Mouse (Mus musculus) CD4-positive naive resting alpha-beta T cell, adult 57 days (primary cell): ENCODE measurements around the gene Aadacl3. TPM values are rescaled to one million over a fixed set of nuclear protein-coding genes. Genes with fewer than 3 reads are reported as not detected.

Source experiments
- total RNA-seq: library from RNA; stranded (reverse); gene quantifications from one replicate; pipeline ENCODE4 v1.2.4, GENCODE M21; 2023

Gene Aadacl3
- total RNA-seq, result not detected

GRCm38 (mm10) chr4:144463656-144464055 is at the start of gene Aadacl3:
TSS of gene Aadacl3 (minus strand) at chr4:144463756.

DNA sequence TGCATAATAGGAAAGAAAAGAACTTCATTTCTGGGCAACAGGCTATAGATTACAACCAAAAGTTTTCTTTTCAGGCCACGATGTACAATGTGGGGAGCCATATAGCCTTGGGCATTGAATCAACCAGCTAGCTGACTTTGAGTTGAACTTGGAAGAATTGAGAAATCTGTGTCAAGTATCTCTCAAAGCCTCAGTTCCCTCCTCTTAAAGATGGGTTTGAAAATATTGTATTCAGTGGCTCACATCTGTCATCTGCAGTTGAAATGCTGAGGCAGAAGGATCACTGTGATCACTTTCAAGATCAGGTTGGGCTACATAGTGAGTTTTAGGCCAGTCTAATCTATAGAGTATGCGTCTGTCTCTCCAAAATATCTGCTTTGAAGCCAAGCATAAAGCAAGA is 10.3 kb downstream of the Aadacl3 start, which contains the start of gene Gm9944:
Gene Gm9944, minus strand, starts transcription at position 101 of the 400 bp plus-strand sequence.

DNA sequence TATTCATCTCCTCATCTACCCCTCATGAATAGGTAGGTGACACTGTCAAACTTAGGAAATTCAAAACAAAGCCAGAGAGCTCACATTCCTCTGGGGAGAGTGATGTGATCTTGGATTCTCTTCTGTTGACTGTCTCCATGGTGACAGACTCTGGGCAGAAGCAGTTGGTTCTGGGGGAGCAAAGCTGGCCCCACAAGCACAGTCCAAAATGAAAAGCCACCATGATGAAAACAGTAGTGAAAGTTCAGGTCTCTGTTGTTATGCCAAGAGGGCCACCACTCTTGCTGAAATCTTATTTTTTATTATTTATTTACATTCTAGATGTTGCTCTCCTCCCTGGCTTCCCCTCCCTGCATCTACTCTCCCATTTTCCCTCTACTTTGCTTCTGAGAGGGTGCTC is 24.9 kb downstream of the Aadacl3 start, which contains the start of gene 1700012P22Rik:
Gene 1700012P22Rik, minus strand, starts transcription at position 101 of the 400 bp plus-strand sequence.

GRCm38 (mm10) chr4:144408290-144408689 is 55.3 kb downstream of the Aadacl3 start, which contains the start of gene Pramef12:
TSS of gene Pramef12 (minus strand) at chr4:144408464.

Other genes with a start within 250 kb of the Aadacl3 start
- gene Pramel5, start 183.3 kb downstream of the Aadacl3 start, total RNA-seq, result not detected
- not detected for gene Gm13128, start 133.5 kb downstream of the Aadacl3 start, total RNA-seq
- gene Gm13119, start 105.8 kb downstream of the Aadacl3 start, total RNA-seq, result not detected
- not detected for gene Pramef20, start 85.8 kb downstream of the Aadacl3 start, total RNA-seq
- gene Pramef12, start 55.3 kb downstream of the Aadacl3 start, total RNA-seq, result not detected
- not detected for gene 1700012P22Rik, start 25.0 kb downstream of the Aadacl3 start, total RNA-seq
- gene Gm9944, start 10.4 kb downstream of the Aadacl3 start, total RNA-seq, result not detected
- gene 9430007A20Rik, start 56.1 kb upstream of the Aadacl3 start, total RNA-seq, result not detected
- gene Gm13124, start 101.4 kb upstream of the Aadacl3 start, total RNA-seq, result not detected
- gene Aadacl4, start 150.0 kb upstream of the Aadacl3 start, total RNA-seq, result not detected
- gene Gm436, start 222.6 kb upstream of the Aadacl3 start, total RNA-seq, result not detected